Mouse (Mus musculus) thymus, adult 2 months (tissue): ENCODE data around the gene Hnrnpc. TPM values are rescaled to one million over a fixed set of nuclear protein-coding genes. Genes with fewer than 3 reads are reported as not detected.
"Not testable (repeated sequence)": the region's sequence is repeated elsewhere in the genome, so short reads cannot be mapped to it uniquely, and the experiment has no call there.

ENCODE experiments used
- DNase-seq: peaks from one replicate; pipeline ENCODE4 v3.0.0; 2021
- H3K27ac ChIP-seq: fragments of 200-500 bp; 2 replicates; pipeline ENCODE4 v1.5.1; 2012; ENCODE audit warnings: low read length, control low read depth; ENCODE audit not compliant: control insufficient read depth, insufficient read depth
- H3K27me3 ChIP-seq: fragments of 200-500 bp; 2 replicates; pipeline ENCODE4 v1.6.1; 2012; ENCODE audit warnings: mild to moderate bottlenecking, low read length, moderate library complexity, mixed read lengths; ENCODE audit not compliant: control insufficient read depth, insufficient read depth
- H3K36me3 ChIP-seq: fragments of 200-500 bp; 2 replicates; pipeline ENCODE4 v1.6.1; 2012; ENCODE audit warnings: mild to moderate bottlenecking, low read length, moderate library complexity; ENCODE audit not compliant: control insufficient read depth, insufficient read depth
- H3K4me1 ChIP-seq: fragments of 200-500 bp; replicated peaks from 2 replicates; pipeline ENCODE4 v1.6.1; 2012; ENCODE audit warnings: low read length; ENCODE audit not compliant: control insufficient read depth, insufficient read depth
- H3K4me3 ChIP-seq: fragments of 200-500 bp; 2 replicates; pipeline ENCODE4 v1.5.1; 2012; ENCODE audit warnings: mild to moderate bottlenecking, low read length, control low read depth, moderate library complexity; ENCODE audit not compliant: control insufficient read depth, insufficient read depth
- CTCF ChIP-seq: fragments of 200-500 bp; IDR thresholded peaks from 2 replicates; pipeline ENCODE4 v1.5.1; 2012; ENCODE audit warnings: mild to moderate bottlenecking, control low read depth, low read length, moderate library complexity, borderline replicate concordance; ENCODE audit not compliant: control insufficient read depth, poor library complexity, insufficient read depth; ENCODE audit errors: extremely low read depth
- POLR2A ChIP-seq: fragments of 200-500 bp; IDR thresholded peaks from 2 replicates; pipeline ENCODE4 v1.6.1; 2012; ENCODE audit warnings: mild to moderate bottlenecking, low read length, control low read depth, moderate library complexity; ENCODE audit not compliant: control insufficient read depth, poor library complexity, insufficient read depth; ENCODE audit errors: extremely low read depth
- WGBS: fragments of 180-500 bp; shearing (Covaris S2); methylation state at CpG from one replicate; pipeline ENCODE4 v1.1.7; 2018; 5-methylcytosine and 5-hydroxymethylcytosine counted together
- polyA plus RNA-seq: library from polyadenylated mRNA; depleted of rRNA; stranded (reverse); fragments of >200 nt; gene quantifications from 2 replicates; pipeline ENCODE4 v1.2.3, GENCODE M21; 2012

The Hnrnpc gene
- polyA plus RNA-seq, 1 experiment, result 171 TPM

GRCm38 (mm10) chr14:52104677-52105285, 953 bp upstream of the Hnrnpc start:
- DNase-seq, result no peak
- H3K27ac ChIP-seq, result peak overlapping the region; percentile 94
- H3K27me3 ChIP-seq, result no peaks in the 10 kb centered on the region
- peaks cover 17% of the 10 kb centered on the region for H3K4me1 ChIP-seq
- H3K36me3 ChIP-seq, result no peaks in the 10 kb centered on the region; the same call in 1 of the 2 replicates
- 46% methylated on average over 7 of the region's 7 CpGs for WGBS
- no peak for TF ChIP-seq POLR2A
- peak overlapping the region; percentile 21; the same call in 1 of the 2 replicates for H3K4me3 ChIP-seq

DNA sequence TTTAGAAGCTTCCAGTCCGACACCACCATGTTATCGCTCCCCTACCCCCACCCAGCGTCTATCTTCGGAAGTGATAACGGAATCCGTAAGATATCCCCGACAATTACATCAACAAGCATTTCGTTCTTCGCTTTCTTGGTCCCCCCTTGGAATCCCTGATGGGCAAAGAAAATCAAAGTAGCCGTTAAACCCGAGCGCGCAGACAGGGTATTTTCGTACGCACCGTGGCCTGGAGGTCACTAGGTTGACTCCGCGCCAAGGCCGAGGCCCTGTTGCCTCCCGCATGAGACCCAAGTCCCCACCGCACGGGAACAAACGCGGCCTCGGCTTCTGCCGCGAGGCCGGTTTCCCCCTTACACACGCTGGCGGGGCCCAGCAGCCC, 363 bp downstream of the Hnrnpc start:
- WGBS, result under 1% methylated on average over 30 of the region's 30 CpGs
- Histone ChIP-seq H3K4me3 (peak overlapping the region; percentile 95), H3K27ac (peak overlapping the region; percentile 87), H3K4me1 (peaks cover 17% of the 10 kb centered on the region), H3K27me3 (no peaks in the 10 kb centered on the region), H3K36me3 (no peaks in the 10 kb centered on the region; the same call in 1 of the 2 replicates)
- no peak for DNase-seq
- TF ChIP-seq POLR2A (no peak), CTCF (no peak)

- Histone ChIP-seq H3K27me3 (no peaks in the 10 kb centered on the region), H3K36me3 (peaks cover 8% of the 10 kb centered on the region), H3K27ac (no peak overlapping the region), H3K4me1 (peaks cover 11% of the 10 kb centered on the region), H3K4me3 (no peak overlapping the region)
- no peak for DNase-seq
- no peak for TF ChIP-seq CTCF
- no peak for TF ChIP-seq POLR2A
- 7% methylated on average over 1 of the region's 1 CpGs for WGBS
Measured at GRCm38 (mm10) chr14:52101285-52102157, 2.3 kb downstream of the Hnrnpc start.

DNA sequence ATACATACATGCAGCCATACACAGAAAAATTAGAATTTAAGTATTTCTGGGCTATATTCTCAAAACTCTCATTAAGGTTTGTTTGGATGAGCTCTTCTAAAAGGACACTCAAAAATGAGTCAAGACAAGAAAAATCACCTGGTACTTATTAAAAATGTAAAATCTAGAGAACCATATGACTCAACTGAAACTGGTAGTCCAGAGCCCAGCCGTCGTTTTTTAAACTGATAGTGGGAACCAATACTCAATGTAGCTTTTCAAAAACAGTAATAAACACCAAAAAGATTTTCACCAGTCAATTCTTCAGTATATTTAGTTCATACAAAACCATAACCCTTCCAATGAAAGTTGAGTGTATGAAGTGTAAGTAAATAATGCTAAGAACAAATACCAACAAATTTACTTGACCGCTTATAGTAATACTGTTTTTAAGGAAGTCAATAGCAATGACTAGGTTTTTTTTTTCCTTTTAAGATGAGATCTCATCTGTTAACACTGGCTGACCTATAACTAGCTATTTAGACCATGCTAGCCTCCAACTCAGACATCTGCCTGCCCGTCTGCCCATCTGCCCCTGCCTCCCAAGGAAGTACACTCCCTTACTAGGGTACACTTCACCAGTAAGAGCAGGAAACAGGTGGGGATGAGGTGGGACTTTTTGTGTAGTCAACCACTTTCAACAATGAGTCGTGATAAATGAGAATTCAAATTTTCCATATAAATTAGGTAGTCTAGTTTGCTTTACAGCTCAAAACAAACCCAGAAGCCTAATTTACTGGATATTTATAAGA, 3.5 kb downstream of the Hnrnpc start:
- Histone ChIP-seq H3K27me3 (no peaks in the 10 kb centered on the region), H3K36me3 (peaks cover 20% of the 10 kb centered on the region), H3K4me3 (no peak overlapping the region), H3K27ac (no peak overlapping the region), H3K4me1 (peaks cover 9% of the 10 kb centered on the region; the same call in 1 of the 2 replicates)
- 40% methylated on average over 5 of the region's 5 CpGs for WGBS
- TF ChIP-seq POLR2A (no peak), CTCF (no peak)
- no peak for DNase-seq

GRCm38 (mm10) chr14:52099563-52099962, 4.3 kb downstream of the Hnrnpc start:
- Histone ChIP-seq H3K27ac (no peak overlapping the region), H3K4me3 (no peak overlapping the region), H3K36me3 (peaks cover 24% of the 10 kb centered on the region), H3K4me1 (peaks cover 9% of the 10 kb centered on the region; the same call in 1 of the 2 replicates), H3K27me3 (no peaks in the 10 kb centered on the region)
- TF ChIP-seq POLR2A, result no peak
- no peak for TF ChIP-seq CTCF
- WGBS, result 76% methylated on average over 2 of the region's 2 CpGs
- DNase-seq, result no peak

DNA sequence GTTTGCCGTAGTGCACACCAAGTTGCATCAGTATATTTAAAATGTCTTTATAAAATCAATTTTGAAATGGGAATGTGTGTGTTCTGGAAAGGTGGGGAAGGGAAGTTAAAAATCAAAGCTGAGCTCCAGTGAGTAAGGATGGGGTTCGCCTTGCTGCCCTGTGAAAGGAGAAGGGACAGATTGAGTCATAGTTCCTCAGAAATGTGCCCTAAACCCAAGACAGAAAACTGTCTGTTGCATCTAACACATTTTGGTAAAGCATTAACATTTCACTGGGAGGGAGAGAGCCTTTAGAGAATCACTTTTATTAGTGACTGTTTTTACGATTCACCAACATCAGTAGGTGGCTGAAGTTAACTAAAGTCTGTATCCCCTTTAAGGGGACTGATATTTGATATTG, 5.4 kb downstream of the Hnrnpc start:
- WGBS, result 76% methylated on average over 3 of the region's 3 CpGs
- H3K36me3 ChIP-seq, result peaks cover 28% of the 10 kb centered on the region
- DNase-seq, H3K27me3 ChIP-seq, H3K27ac ChIP-seq, H3K4me1 ChIP-seq, H3K4me3 ChIP-seq: not testable (repeated sequence)

GRCm38 (mm10) chr14:52097191-52097590, 6.6 kb downstream of the Hnrnpc start:
- not testable (repeated sequence) for H3K27me3 ChIP-seq, H3K4me3 ChIP-seq, DNase-seq, H3K27ac ChIP-seq, H3K4me1 ChIP-seq
- 97% methylated on average over 3 of the region's 3 CpGs for WGBS
- peaks cover 40% of the 10 kb centered on the region for H3K36me3 ChIP-seq
